Mouse (Mus musculus): ENCODE measurements around the gene Rbp2. TPM values are rescaled to one million over a fixed set of nuclear protein-coding genes. Genes with fewer than 3 reads are reported as not detected.

The Rbp2 gene
- polyA plus RNA-seq, 1 experiment from 2014 or later: 0.22 TPM

DNA sequence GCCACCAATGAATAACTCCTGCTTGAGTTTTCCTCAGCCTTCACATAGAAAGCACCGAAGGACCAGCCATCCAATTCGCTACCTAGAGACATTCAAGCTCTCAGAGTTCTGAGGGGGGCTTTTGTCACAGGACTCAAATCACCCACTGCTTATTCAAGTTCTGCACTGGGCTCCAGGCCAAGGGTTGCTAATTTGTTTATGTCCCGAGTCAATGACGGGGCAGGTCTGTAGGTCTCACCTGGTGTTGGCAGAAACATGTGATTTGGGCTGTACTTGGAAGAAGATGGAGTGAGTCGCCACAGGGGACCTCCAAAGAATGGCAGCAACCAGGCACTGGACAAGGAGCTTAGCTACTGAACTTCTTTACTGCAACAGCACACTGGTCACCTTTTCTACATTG is 5.2 kb downstream of the Rbp2 start:
- Histone ChIP-seq H3K27ac (no peak overlapping the region), H3K27me3 (ENCODE audit: poor library complexity, severe bottlenecking) (no peaks in the 10 kb centered on the region), H3K9me3 (no peaks in the 10 kb centered on the region), H3K36me3 (replicated peaks) (no peaks in the 10 kb centered on the region), H3K4me1 (peaks cover 11% of the 10 kb centered on the region), H3K4me3 (no peak overlapping the region)
- DNase-seq (ENCODE audit: extremely low spot score, low spot score): no peak
- 91% methylated on average over 5 of the region's 5 CpGs for WGBS

DNA sequence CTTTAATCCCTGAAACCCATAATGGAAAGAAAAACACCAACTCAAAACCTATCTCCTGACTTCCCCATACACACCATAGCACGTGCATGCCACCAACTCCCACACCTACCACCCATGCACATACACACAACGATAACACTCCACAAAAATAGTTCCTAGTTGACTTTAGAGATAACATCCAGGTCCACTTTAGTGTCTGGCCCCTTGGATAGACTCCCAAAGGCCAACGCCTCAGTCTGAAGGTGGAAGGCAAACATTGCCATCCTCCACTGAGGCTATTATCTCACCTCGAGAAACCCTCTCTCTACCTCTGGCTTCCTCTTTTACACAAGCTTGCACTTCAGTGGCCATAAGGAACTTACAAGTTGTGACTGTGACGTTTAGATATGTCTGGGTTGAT is 6.3 kb downstream of the Rbp2 start:
- Histone ChIP-seq H3K4me1 (peaks cover 11% of the 10 kb centered on the region), H3K27me3 (ENCODE audit: poor library complexity, severe bottlenecking) (no peaks in the 10 kb centered on the region), H3K4me3 (no peak overlapping the region), H3K27ac (no peak overlapping the region), H3K36me3 (replicated peaks) (no peaks in the 10 kb centered on the region), H3K9me3 (no peaks in the 10 kb centered on the region)
- no peak for DNase-seq (ENCODE audit: extremely low spot score, low spot score)
- WGBS: 86% methylated on average over 5 of the region's 5 CpGs

DNA sequence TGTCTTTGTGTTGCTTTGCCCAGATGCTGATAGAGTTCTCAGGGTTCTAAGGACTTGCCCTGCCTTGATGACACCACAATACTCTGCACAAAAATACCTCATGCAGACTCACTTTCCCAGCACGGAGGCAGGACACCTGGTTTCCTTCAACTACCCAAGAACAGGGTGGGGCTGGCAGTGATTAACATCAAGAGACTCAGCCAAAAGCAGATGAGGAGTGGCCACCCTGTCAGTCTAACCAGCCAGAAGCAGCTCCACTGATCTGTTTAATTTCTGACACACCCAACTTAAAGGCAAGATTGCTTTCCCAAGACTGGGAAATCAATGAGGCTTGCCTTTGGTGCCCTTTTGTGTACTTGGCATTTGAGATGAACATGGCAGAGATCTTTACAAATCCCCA is 6.9 kb downstream of the Rbp2 start:
- no peak overlapping the region for H3K4me3 ChIP-seq
- H3K9me3 ChIP-seq: no peaks in the 10 kb centered on the region
- no peaks in the 10 kb centered on the region for H3K36me3 ChIP-seq (replicated peaks)
- no peak for DNase-seq (ENCODE audit: extremely low spot score, low spot score)
- H3K27ac ChIP-seq: no peak overlapping the region
- peaks cover 17% of the 10 kb centered on the region for H3K4me1 ChIP-seq
- no peaks in the 10 kb centered on the region for H3K27me3 ChIP-seq (ENCODE audit: poor library complexity, severe bottlenecking)
- 75% methylated on average over 1 of the region's 1 CpGs for WGBS

DNA sequence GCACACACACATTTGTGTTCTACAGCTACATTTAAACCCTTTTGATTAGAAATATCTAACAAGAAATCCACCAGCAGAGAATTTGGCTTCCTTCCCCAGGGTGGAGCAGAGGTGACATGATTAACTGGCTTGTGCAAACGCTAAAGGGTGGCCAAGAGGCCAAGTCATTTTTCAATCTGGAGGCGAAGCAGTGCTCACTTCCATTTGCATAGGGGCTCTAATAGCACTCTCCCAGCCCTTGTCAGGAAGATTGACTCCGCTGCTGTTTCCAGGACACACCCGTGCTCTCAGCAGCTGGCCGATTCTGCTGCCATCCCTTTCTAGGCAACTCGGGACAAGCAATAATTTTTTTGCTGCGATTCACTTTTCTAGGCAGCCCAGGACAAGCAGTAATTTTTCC is 11.2 kb downstream of the Rbp2 start:
- H3K4me1 ChIP-seq: peaks cover 19% of the 10 kb centered on the region
- no peaks in the 10 kb centered on the region for H3K36me3 ChIP-seq (replicated peaks)
- H3K4me3 ChIP-seq: no peak overlapping the region
- WGBS: 68% methylated on average over 7 of the region's 7 CpGs
- no peaks in the 10 kb centered on the region for H3K27me3 ChIP-seq (ENCODE audit: poor library complexity, severe bottlenecking)
- H3K27ac ChIP-seq: no peak overlapping the region
- H3K9me3 ChIP-seq: no peaks in the 10 kb centered on the region
- DNase-seq (ENCODE audit: extremely low spot score, low spot score): no peak

DNA sequence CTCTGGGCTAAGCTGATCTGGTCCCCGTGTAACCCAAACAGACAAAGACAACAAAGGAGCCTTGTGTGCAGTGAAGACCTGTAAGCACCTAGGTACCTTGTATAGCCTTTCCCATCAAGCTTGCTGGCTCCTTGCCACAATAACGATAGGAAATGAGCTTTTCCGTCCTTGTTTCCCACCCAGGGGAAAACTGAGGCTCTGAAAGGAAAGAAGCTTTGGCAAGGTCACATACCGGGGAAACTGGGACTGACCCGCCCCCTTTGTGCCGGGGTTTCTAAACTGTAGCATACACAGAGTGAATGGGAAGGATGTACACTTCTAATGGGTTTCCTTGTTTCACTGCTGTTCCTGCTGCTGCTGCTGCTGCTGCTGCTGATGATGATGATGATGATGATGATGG is 12.1 kb downstream of the Rbp2 start:
- Histone ChIP-seq H3K27me3 (ENCODE audit: poor library complexity, severe bottlenecking) (no peaks in the 10 kb centered on the region), H3K27ac (0 out of 2 replicates have a peak overlapping the region, but pooled peaks have one; percentile 20), H3K4me1 (peaks cover 19% of the 10 kb centered on the region), H3K9me3 (no peaks in the 10 kb centered on the region), H3K4me3 (no peak overlapping the region), H3K36me3 (replicated peaks) (no peaks in the 10 kb centered on the region)
- 70% methylated on average over 6 of the region's 6 CpGs for WGBS
- no peak for DNase-seq (ENCODE audit: extremely low spot score, low spot score)

DNA sequence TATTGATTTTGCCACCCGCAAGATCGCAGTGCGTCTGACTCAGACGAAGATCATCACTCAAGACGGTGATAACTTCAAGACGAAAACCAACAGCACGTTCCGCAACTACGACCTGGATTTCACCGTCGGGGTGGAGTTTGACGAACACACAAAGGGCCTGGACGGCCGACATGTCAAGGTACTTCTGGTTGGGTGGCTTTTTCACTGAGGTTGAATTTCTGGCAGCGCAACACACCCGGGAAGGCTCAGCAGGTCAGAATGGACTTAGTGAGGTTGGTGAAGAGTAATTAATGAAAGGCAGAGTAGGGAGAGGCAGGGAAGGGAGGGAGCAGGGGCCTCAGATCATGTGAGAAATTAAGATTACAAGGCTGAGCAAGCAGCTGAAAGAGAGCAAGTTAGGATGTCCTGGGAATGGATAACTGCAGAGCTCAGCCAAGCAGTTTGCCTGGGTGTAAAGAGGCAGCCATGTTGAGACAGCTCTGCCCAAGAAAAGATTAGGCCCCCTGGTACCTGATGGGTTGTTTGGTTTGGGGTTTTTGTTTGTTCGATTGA is 12.9 kb downstream of the Rbp2 start:
- no peaks in the 10 kb centered on the region for H3K36me3 ChIP-seq (replicated peaks)
- H3K9me3 ChIP-seq: no peaks in the 10 kb centered on the region
- no peaks in the 10 kb centered on the region for H3K27me3 ChIP-seq (ENCODE audit: poor library complexity, severe bottlenecking)
- peaks cover 20% of the 10 kb centered on the region for H3K4me1 ChIP-seq
- DNase-seq (ENCODE audit: extremely low spot score, low spot score): no peak
- H3K4me3 ChIP-seq: no peak overlapping the region
- WGBS: 88% methylated on average over 17 of the region's 17 CpGs
- H3K27ac ChIP-seq: no peak overlapping the region

DNA sequence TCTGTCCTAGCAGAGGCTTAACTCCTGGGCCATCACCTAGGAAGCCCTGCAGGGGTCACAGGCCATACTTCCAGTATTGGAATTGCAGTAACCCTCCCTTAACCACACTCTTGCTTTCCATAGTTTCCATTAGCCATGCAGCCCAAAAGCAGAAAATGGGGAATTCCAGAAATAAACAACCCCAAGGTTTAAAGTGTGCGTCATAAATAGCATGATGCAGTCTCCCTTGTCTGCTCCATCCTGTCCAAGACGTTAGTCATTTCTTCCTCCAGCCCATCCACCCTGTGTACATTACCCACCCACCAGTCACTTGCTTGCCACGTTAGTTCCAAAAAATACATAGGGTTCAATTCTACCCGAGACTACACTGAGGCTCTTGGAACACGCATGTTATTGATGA is 13.7 kb downstream of the Rbp2 start:
- DNase-seq (ENCODE audit: extremely low spot score, low spot score): no peak
- WGBS: 90% methylated on average over 5 of the region's 5 CpGs

DNA sequence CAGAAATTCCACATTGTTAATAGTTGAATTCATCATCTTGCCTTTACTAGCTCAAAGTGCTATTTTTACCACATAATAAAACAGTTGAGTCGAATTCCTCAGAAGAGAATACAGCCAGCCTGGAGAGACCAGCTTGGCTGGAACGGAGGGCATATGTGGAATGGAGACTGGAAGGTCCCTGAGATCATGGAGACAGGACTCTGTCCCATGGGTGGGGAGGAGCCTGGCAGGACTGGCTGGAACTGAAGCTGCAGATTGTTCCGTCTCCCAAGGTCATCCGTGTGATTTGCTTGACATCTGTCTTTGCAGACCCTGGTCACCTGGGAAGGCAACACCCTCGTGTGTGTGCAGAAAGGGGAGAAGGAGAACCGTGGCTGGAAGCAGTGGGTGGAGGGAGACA is 21.6 kb downstream of the Rbp2 start:
- Histone ChIP-seq H3K9me3 (no peaks in the 10 kb centered on the region), H3K27me3 (ENCODE audit: poor library complexity, severe bottlenecking) (no peaks in the 10 kb centered on the region), H3K36me3 (replicated peaks) (no peaks in the 10 kb centered on the region), H3K4me1 (peaks cover 14% of the 10 kb centered on the region), H3K27ac (no peak overlapping the region), H3K4me3 (no peak overlapping the region)
- no peak for DNase-seq (ENCODE audit: extremely low spot score, low spot score)
- 86% methylated on average over 6 of the region's 6 CpGs for WGBS

More for the DNA sequence above, 13.7 kb downstream of the Rbp2 start:
- no peak overlapping the region for H3K27ac ChIP-seq
- no peaks in the 10 kb centered on the region for H3K9me3 ChIP-seq
- H3K27me3 ChIP-seq (ENCODE audit: poor library complexity, severe bottlenecking): no peaks in the 10 kb centered on the region
- H3K36me3 ChIP-seq (replicated peaks): no peaks in the 10 kb centered on the region
- no peak overlapping the region for H3K4me3 ChIP-seq
- peaks cover 24% of the 10 kb centered on the region for H3K4me1 ChIP-seq

DNA sequence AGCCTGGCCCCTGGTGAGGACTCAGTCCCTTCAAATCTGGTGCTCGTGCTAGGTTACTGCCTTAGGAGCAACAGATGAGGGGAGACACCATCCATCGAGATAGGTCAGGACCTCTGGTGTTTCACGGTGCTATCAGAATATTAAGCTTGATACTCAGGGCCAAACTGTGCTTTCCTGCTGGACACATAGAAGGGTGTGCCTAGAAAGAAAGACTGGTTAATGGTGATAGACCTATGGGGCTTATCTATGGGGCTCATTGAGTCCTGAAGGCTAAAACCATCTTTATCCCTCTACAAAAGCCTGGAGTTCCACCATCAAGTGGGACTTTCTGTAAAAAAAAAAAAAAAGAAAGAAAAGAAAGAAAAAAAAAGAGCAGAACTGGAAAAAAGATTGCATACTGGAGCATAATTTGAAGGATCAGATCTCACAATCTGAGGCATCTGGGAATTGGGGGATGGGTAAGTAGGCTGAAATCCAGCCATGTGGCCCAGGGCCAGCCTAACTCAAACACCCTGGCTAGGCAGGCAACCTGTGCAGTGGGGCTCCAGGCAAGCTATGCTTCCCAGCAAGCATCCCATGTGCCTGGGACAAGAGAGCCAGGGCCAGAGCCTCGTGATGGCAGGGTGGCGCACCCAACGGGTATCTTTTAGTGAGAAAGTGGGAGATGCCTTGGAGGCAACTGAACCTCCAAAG is 24.6 kb downstream of the Rbp2 start:
- Histone ChIP-seq H3K9me3 (no peaks in the 10 kb centered on the region), H3K4me1 (peaks cover 8% of the 10 kb centered on the region), H3K4me3 (no peak overlapping the region), H3K27me3 (ENCODE audit: poor library complexity, severe bottlenecking) (no peaks in the 10 kb centered on the region), H3K27ac (no peak overlapping the region), H3K36me3 (replicated peaks) (no peaks in the 10 kb centered on the region)
- WGBS: 91% methylated on average over 6 of the region's 6 CpGs
- no peak for DNase-seq (ENCODE audit: extremely low spot score, low spot score)

DNA sequence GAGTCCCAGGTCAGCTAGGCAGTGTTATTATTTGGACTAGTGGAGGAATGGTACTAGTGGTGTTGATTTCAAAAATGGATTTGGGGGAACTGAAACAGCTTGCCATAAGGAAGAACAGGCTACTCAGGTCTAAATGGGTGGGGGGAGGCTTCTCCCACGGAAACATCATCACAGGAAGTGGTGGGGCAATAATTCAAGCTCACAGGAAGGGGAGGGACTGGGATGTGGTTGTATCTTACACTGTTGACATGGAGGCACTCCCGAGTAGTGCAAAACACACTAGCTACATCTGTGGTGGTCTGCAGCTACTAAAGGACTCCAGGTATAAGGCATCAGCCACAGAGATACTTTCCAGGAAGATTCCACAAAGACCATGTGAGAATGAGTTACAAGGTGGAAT is 38.0 kb downstream of the Rbp2 start:
- no peak overlapping the region for H3K4me3 ChIP-seq
- H3K36me3 ChIP-seq (replicated peaks): no peaks in the 10 kb centered on the region
- H3K27ac ChIP-seq: 0 out of 2 replicates have a peak overlapping the region, but pooled peaks have one; percentile 15
- H3K4me1 ChIP-seq: peaks cover 32% of the 10 kb centered on the region
- 72% methylated on average over 2 of the region's 2 CpGs for WGBS
- H3K27me3 ChIP-seq (ENCODE audit: poor library complexity, severe bottlenecking): peaks cover 46% of the 10 kb centered on the region
- peaks cover 4% of the 10 kb centered on the region; the same call in 1 of the 2 replicates for H3K9me3 ChIP-seq
- no peak for DNase-seq (ENCODE audit: extremely low spot score, low spot score)

DNA sequence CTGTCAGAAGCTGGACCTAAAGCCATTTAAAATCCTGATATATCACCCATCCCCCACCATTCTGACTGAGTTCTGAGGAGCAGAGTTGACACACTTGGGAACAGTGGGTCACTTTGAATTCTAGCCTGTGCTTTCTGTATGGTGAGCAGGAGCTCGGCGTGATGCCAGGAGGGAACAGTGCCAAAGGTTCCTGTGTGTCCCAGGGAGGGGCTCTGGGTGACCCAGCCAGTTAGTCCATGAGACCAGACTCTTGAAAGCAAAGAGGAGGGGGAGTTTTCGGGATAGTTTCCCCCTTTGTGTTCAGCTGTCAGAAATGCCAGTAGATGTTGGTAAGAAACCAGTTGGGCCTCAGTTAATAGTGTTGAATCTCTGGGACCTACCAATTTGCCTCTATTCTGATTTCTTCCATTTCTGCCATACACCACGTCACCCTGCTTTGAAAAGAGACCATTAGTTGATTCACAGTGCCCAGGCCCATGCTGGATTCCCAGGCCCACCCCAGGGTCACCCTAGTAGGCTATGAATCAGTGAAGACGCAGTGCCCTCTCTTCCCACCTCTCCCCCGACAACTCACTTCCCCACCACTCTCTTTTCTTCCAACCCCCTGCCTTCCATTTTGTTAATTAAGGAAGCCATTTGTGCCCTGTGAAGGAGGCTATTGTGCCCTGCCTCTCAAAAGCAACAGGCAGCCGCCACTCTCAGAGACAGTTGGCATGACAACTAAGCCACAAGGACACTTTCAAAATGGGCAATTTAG is 39.0 kb downstream of the Rbp2 start:
- Histone ChIP-seq H3K4me3 (peak overlapping the region; percentile 11; the same call in 1 of the 2 replicates), H3K9me3 (peaks cover 4% of the 10 kb centered on the region; the same call in 1 of the 2 replicates), H3K4me1 (peaks cover 32% of the 10 kb centered on the region), H3K27ac (peak overlapping the region; percentile 54), H3K36me3 (replicated peaks) (no peaks in the 10 kb centered on the region), H3K27me3 (ENCODE audit: poor library complexity, severe bottlenecking) (peaks cover 46% of the 10 kb centered on the region)
- peak; percentile 62 for DNase-seq (ENCODE audit: extremely low spot score, low spot score)
- 36% methylated on average over 7 of the region's 7 CpGs for WGBS

DNA sequence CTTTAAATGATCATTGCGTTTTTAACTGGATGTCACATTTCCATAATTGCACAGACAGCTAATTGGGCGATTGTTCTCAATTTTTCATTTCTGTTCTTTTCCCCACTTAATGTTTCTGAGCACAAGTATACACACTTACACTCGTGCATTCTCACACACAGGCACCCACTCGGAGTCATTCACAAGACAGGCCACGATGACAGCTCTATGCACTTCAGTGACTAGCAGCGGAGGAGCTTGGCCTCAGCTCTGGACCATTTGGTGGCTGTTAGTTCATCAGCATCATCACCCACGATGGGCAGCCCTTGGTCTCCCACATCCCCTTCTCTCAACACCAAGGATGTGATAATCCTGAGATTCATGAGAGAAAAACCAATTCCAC is 39.6 kb downstream of the Rbp2 start:
- DNase-seq (ENCODE audit: extremely low spot score, low spot score): no peak
- H3K9me3 ChIP-seq: peaks cover under 1% of the 10 kb centered on the region; the same call in 1 of the 2 replicates
- peaks cover 46% of the 10 kb centered on the region for H3K27me3 ChIP-seq (ENCODE audit: poor library complexity, severe bottlenecking)
- H3K4me3 ChIP-seq: peak overlapping the region; percentile 11; the same call in 1 of the 2 replicates
- WGBS: 35% methylated on average over 7 of the region's 7 CpGs
- H3K36me3 ChIP-seq (replicated peaks): no peaks in the 10 kb centered on the region
- H3K4me1 ChIP-seq: peaks cover 32% of the 10 kb centered on the region
- H3K27ac ChIP-seq: peak overlapping the region; percentile 26; the same call in 1 of the 2 replicates

DNA sequence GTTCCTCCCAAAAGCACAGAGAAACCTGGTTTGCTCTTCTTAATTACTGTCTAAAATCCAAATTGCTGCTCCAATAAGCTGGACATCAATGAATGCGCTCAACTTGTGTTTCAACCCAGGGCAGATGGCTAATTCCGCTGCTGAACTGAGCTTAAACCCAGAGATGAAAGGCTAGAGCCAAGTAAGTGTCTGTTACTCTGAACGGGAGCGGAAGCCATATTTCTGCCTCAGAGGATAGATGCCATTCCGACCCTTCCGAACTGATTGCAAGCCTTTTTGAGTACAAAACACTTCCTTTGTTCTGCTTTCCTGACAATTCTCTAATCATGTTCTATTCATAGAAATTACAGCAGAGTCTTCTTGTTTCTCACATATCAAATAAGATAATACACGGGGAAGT is 41.3 kb downstream of the Rbp2 start:
- WGBS: 87% methylated on average over 7 of the region's 7 CpGs
- Histone ChIP-seq H3K4me1 (peaks cover 28% of the 10 kb centered on the region), H3K27ac (no peak overlapping the region), H3K9me3 (no peaks in the 10 kb centered on the region), H3K4me3 (no peak overlapping the region), H3K27me3 (ENCODE audit: poor library complexity, severe bottlenecking) (peaks cover 42% of the 10 kb centered on the region), H3K36me3 (replicated peaks) (no peaks in the 10 kb centered on the region)
- DNase-seq (ENCODE audit: extremely low spot score, low spot score): no peak
